Mouse (Mus musculus) CH12.LX (cell line): ENCODE data around the gene Cog1. TPM values are rescaled to one million over a fixed set of nuclear protein-coding genes. Genes with fewer than 3 reads are reported as not detected.

Source experiments
- DNase-seq: peaks from one replicate; pipeline ENCODE4 v3.0.0-alpha.2; 2013; ENCODE audit errors: extremely low read depth
- H3K27ac ChIP-seq: 2 replicates; pipeline ENCODE4 v1.5.1; 2012; ENCODE audit warnings: low read depth, mild to moderate bottlenecking, control low read depth, moderate library complexity; ENCODE audit not compliant: insufficient read depth
- H3K27me3 ChIP-seq: replicated peaks from 2 replicates; pipeline ENCODE3; 2012; ENCODE audit warnings: inconsistent platforms
- H3K36me3 ChIP-seq, 2 experiments: replicated peaks in 1 of 2; 2 replicates each; pipeline versions ENCODE3 to v1.6.1; 2012; ENCODE audit warnings: inconsistent platforms in 1 of 2, low read length in 1 of 2, mild to moderate bottlenecking in 1 of 2, mixed read lengths in 1 of 2, moderate library complexity in 1 of 2; ENCODE audit not compliant: control insufficient read depth in 1 of 2, insufficient read depth in 1 of 2
- H3K4me1 ChIP-seq, 2 experiments: 2 replicates each; pipeline ENCODE4 v1.6.1; 2012; ENCODE audit warnings: inconsistent platforms in 1 of 2, moderate library complexity in 1 of 2; ENCODE audit not compliant: insufficient read depth in 2 of 2, control insufficient read depth in 1 of 2
- H3K4me2 ChIP-seq: 2 replicates; pipeline ENCODE4 v1.6.1; 2012; ENCODE audit warnings: low read depth, mild to moderate bottlenecking, control low read depth; ENCODE audit not compliant: poor library complexity, insufficient read depth, severe bottlenecking
- H3K4me3 ChIP-seq, 3 experiments: fragments of 150-350 bp in 1 of 3; sonication (generic) in 1 of 3; replicated peaks in 1 of 3; 2 replicates each; pipeline versions ENCODE3 to v1.5.1; 2011 to 2012; ENCODE audit warnings: low read depth in 2 of 3, low read length in 2 of 3, mild to moderate bottlenecking in 2 of 3, moderate library complexity in 2 of 3, control low read depth in 1 of 3, improper control_type of control experiment in 1 of 3, inconsistent platforms in 1 of 3, mixed read lengths in 1 of 3; ENCODE audit not compliant: poor library complexity in 1 of 3
- H3K79me2 ChIP-seq: replicated peaks from 2 replicates; pipeline ENCODE4 v1.6.1; 2012; ENCODE audit warnings: mild to moderate bottlenecking, moderate library complexity; ENCODE audit not compliant: control insufficient read depth, poor library complexity, insufficient read depth, severe bottlenecking; ENCODE audit errors: extremely low read depth
- H3K9ac ChIP-seq: 2 replicates; pipeline ENCODE4 v1.6.1; 2012; ENCODE audit warnings: low read depth, mild to moderate bottlenecking, control low read depth, moderate library complexity; ENCODE audit not compliant: insufficient read depth
- H3K9me3 ChIP-seq: replicated peaks from 2 replicates; pipeline ENCODE3; 2012; ENCODE audit warnings: low read length, inconsistent platforms, mixed read lengths
- BHLHE40 ChIP-seq: IDR thresholded peaks from 2 replicates; pipeline ENCODE4 v1.6.1; 2011; ENCODE audit warnings: mild to moderate bottlenecking, low read depth, low read length, improper control_type of control experiment
- CHD1 ChIP-seq: IDR thresholded peaks from 2 replicates; pipeline ENCODE4 v1.6.1; 2012; ENCODE audit warnings: low read depth, low read length, improper control_type of control experiment, inconsistent platforms
- CHD2 ChIP-seq: IDR thresholded peaks from 2 replicates; pipeline ENCODE4 v1.6.1; 2011; ENCODE audit warnings: low read length, improper control_type of control experiment
- CTCF ChIP-seq, 2 experiments: IDR thresholded peaks in 1 of 2; conservative IDR thresholded peaks in 1 of 2; 2 replicates each; pipeline ENCODE4 v1.5.1; 2011 to 2012; ENCODE audit warnings: low read depth in 2 of 2, low read length in 2 of 2, improper control_type of control experiment in 1 of 2, inconsistent platforms in 1 of 2, mild to moderate bottlenecking in 1 of 2, moderate library complexity in 1 of 2
- E2F4 ChIP-seq: IDR thresholded peaks from 2 replicates; pipeline ENCODE4 v1.6.1; 2011; ENCODE audit warnings: low read depth, low read length, improper control_type of control experiment; ENCODE audit not compliant: insufficient replicate concordance
- ELF1 ChIP-seq: IDR thresholded peaks from 2 replicates; pipeline ENCODE4 v1.6.1; 2014; ENCODE audit warnings: low read depth, mild to moderate bottlenecking, inconsistent platforms, low read length, improper control_type of control experiment
- EP300 ChIP-seq: IDR thresholded peaks from 2 replicates; pipeline ENCODE4 v1.6.1; 2011; ENCODE audit warnings: low read length, improper control_type of control experiment
- ETS1 ChIP-seq: conservative IDR thresholded peaks from 2 replicates; pipeline ENCODE4 v1.6.1; 2012; ENCODE audit warnings: low read depth, mild to moderate bottlenecking, inconsistent platforms, low read length, improper control_type of control experiment, moderate library complexity
- GABPA ChIP-seq: IDR thresholded peaks from 2 replicates; pipeline ENCODE4 v1.6.1; 2012; ENCODE audit warnings: low read depth, low read length, improper control_type of control experiment, inconsistent platforms; ENCODE audit not compliant: insufficient replicate concordance
- HCFC1 ChIP-seq: IDR thresholded peaks from 2 replicates; pipeline ENCODE4 v1.6.1; 2012; ENCODE audit warnings: low read depth, mild to moderate bottlenecking, inconsistent platforms, low read length, improper control_type of control experiment
- IRF4 ChIP-seq: IDR thresholded peaks from 2 replicates; pipeline ENCODE4 v1.6.1; 2014; ENCODE audit warnings: low read depth, mild to moderate bottlenecking, inconsistent platforms, low read length, improper control_type of control experiment
- JUN ChIP-seq: IDR thresholded peaks from 2 replicates; pipeline ENCODE4 v1.6.1; 2011; ENCODE audit warnings: low read depth, mild to moderate bottlenecking, low read length, improper control_type of control experiment, moderate library complexity; ENCODE audit not compliant: insufficient read depth
- JUND ChIP-seq: conservative IDR thresholded peaks from 2 replicates; pipeline ENCODE4 v1.6.1; 2011; ENCODE audit warnings: low read depth, low read length, improper control_type of control experiment
- KAT2A ChIP-seq: IDR thresholded peaks from 2 replicates; pipeline ENCODE4 v1.6.1; 2012; ENCODE audit warnings: low read length, improper control_type of control experiment, inconsistent platforms; ENCODE audit not compliant: insufficient replicate concordance
- MAFK ChIP-seq: IDR thresholded peaks from 2 replicates; pipeline ENCODE4 v1.6.1; 2011; ENCODE audit warnings: low read length, improper control_type of control experiment; ENCODE audit not compliant: insufficient replicate concordance
- MAX ChIP-seq: IDR thresholded peaks from 2 replicates; pipeline ENCODE4 v1.6.1; 2011; ENCODE audit warnings: low read length, improper control_type of control experiment
- MAZ ChIP-seq: IDR thresholded peaks from 2 replicates; pipeline ENCODE4 v1.6.1; 2012; ENCODE audit warnings: low read depth, mild to moderate bottlenecking, inconsistent platforms, low read length, improper control_type of control experiment, moderate library complexity
- MEF2A ChIP-seq: IDR thresholded peaks from 2 replicates; pipeline ENCODE4 v1.6.1; 2014; ENCODE audit warnings: low read depth, mild to moderate bottlenecking, inconsistent platforms, low read length, improper control_type of control experiment, borderline replicate concordance
- MXI1 ChIP-seq: IDR thresholded peaks from 2 replicates; pipeline ENCODE4 v1.6.1; 2011; ENCODE audit warnings: mild to moderate bottlenecking, low read depth, low read length, improper control_type of control experiment
- MYC ChIP-seq: IDR thresholded peaks from 2 replicates; pipeline ENCODE4 v1.6.1; 2011; ENCODE audit warnings: low read depth, mild to moderate bottlenecking, improper control_type of control experiment, low read length
- NELFE ChIP-seq: IDR thresholded peaks from 2 replicates; pipeline ENCODE4 v1.6.1; 2011; ENCODE audit warnings: low read depth, low read length, improper control_type of control experiment
- NRF1 ChIP-seq: IDR thresholded peaks from 2 replicates; pipeline ENCODE4 v1.6.1; 2014; ENCODE audit warnings: low read depth, mild to moderate bottlenecking, inconsistent platforms, low read length, improper control_type of control experiment, moderate library complexity
- PAX5 ChIP-seq: IDR thresholded peaks from 2 replicates; pipeline ENCODE4 v1.6.1; 2012; ENCODE audit warnings: low read length, inconsistent platforms, mixed read lengths
- POLR2A ChIP-seq: IDR thresholded peaks from 2 replicates; pipeline ENCODE4 v1.6.1; 2011; ENCODE audit warnings: low read depth, mild to moderate bottlenecking, improper control_type of control experiment, low read length
- POLR2AphosphoS2 ChIP-seq: IDR thresholded peaks from 2 replicates; pipeline ENCODE4 v1.6.1; 2011; ENCODE audit warnings: low read depth, low read length, improper control_type of control experiment
- RAD21 ChIP-seq: IDR thresholded peaks from 2 replicates; pipeline ENCODE4 v1.6.1; 2011; ENCODE audit warnings: low read depth, mild to moderate bottlenecking, low read length, improper control_type of control experiment, moderate library complexity
- RCOR1 ChIP-seq: conservative IDR thresholded peaks from 2 replicates; pipeline ENCODE4 v1.6.1; 2012; ENCODE audit warnings: low read depth, mild to moderate bottlenecking, inconsistent platforms, low read length, improper control_type of control experiment
- SIN3A ChIP-seq: IDR thresholded peaks from 2 replicates; pipeline ENCODE4 v1.6.1; 2012; ENCODE audit warnings: low read length, improper control_type of control experiment, inconsistent platforms
- SMC3 ChIP-seq: IDR thresholded peaks from 2 replicates; pipeline ENCODE4 v1.6.1; 2011; ENCODE audit warnings: low read depth, low read length, improper control_type of control experiment
- TBP ChIP-seq: conservative IDR thresholded peaks from 2 replicates; pipeline ENCODE4 v1.6.1; 2011; ENCODE audit warnings: low read depth, low read length, improper control_type of control experiment
- TCF12 ChIP-seq: IDR thresholded peaks from 2 replicates; pipeline ENCODE4 v1.6.1; 2014; ENCODE audit warnings: low read depth, mild to moderate bottlenecking, inconsistent platforms, low read length, improper control_type of control experiment
- UBTF ChIP-seq: IDR thresholded peaks from 2 replicates; pipeline ENCODE4 v1.6.1; 2012; ENCODE audit warnings: low read depth, mild to moderate bottlenecking, inconsistent platforms, low read length, improper control_type of control experiment, moderate library complexity
- USF1 ChIP-seq: IDR thresholded peaks from 2 replicates; pipeline ENCODE4 v1.6.1; 2014; ENCODE audit warnings: low read depth, mild to moderate bottlenecking, inconsistent platforms, low read length, improper control_type of control experiment
- USF2 ChIP-seq: conservative IDR thresholded peaks from 2 replicates; pipeline ENCODE4 v1.6.1; 2011; ENCODE audit warnings: low read depth, low read length, improper control_type of control experiment
- ZC3H11A ChIP-seq: IDR thresholded peaks from 2 replicates; pipeline ENCODE4 v1.6.1; 2012; ENCODE audit warnings: low read depth, mild to moderate bottlenecking, inconsistent platforms, low read length, improper control_type of control experiment
- ZKSCAN1 ChIP-seq: IDR thresholded peaks from 2 replicates; pipeline ENCODE4 v1.6.1; 2012; ENCODE audit warnings: low read depth, inconsistent platforms, low read length, improper control_type of control experiment, borderline replicate concordance
- ZMIZ1 ChIP-seq: IDR thresholded peaks from 2 replicates; pipeline ENCODE4 v1.6.1; 2012; ENCODE audit warnings: low read depth, mild to moderate bottlenecking, inconsistent platforms, low read length, improper control_type of control experiment
- ZNF384 ChIP-seq: IDR thresholded peaks from 2 replicates; pipeline ENCODE4 v1.6.1; 2012; ENCODE audit warnings: low read depth, low read length, improper control_type of control experiment, inconsistent platforms
- dilution Hi-C: fragments of 300-500 bp; cut with MboI; formaldehyde crosslinking; loops from 2 replicates; pipeline ENCODE4 v1.14.3; 2020; ENCODE audit warnings: low sequenced_read_pairs; ENCODE audit not compliant: extremely low pct_unique_long_range_greater_than_20kb, extremely low pct_ligation_motif_present
- in situ Hi-C: fragments of 300-500 bp; cut with MboI; formaldehyde crosslinking; loops from 3 replicates; pipeline ENCODE4 v1.14.3; 2019; ENCODE audit warnings: low sequenced_read_pairs, low pct_ligation_motif_present, low pct_unique_long_range_greater_than_20kb, mixed read lengths
- polyA plus RNA-seq: library from polyadenylated mRNA; unstranded; fragments of >175 nt; gene quantifications from 2 replicates; pipeline ENCODE4 v1.2.1, GENCODE M21; 2012; ENCODE audit warnings: low read depth; ENCODE audit not compliant: insufficient read length
- total RNA-seq, 2 experiments: library from RNA; depleted of rRNA; stranded (reverse); fragments of 300-350 nt in 1 of 2; fragments of >200 nt in 1 of 2; gene quantifications; 2 replicates each; pipeline ENCODE4 v1.2.3; 2012 to 2014

The Cog1 gene
- total and polyA plus RNA-seq, 3 experiments: 15.8 to 38.6 (median 28.2) TPM

- peak; percentile 96 for DNase-seq
- Histone ChIP-seq H3K4me2 (peak within 1 kb of the TSS; percentile 96), H3K27ac (peak within 1 kb of the TSS; percentile 81), H3K4me3 (peak within 1 kb of the TSS; percentile 84 to 99 (median 99)), H3K4me1 (peaks cover 7 to 51% of the 10 kb centered on the region in 2 experiments), H3K27me3 (no peaks in the 10 kb centered on the region), H3K9ac (peak within 1 kb of the TSS; percentile 95), H3K36me3 (peaks cover 16 to 39% of the 10 kb centered on the region in 2 experiments), H3K9me3 (no peaks in the 10 kb centered on the region), H3K79me2 (peaks cover 75% of the 10 kb centered on the region)
- dilution Hi-C loops (no loop called here), in situ Hi-C loops (no loop called here)
- TF ChIP-seq E2F4 (no peak), MYC (peak; percentile 79; the same call in 1 of the 2 replicates), BHLHE40 (peak; percentile 76), CTCF (conservative IDR thresholded peaks at IDR 0.05 in 1 of 2, IDR thresholded peaks at IDR 0.05 in 1 of 2; ENCODE audit: low read depth in 2 of 2, low read length in 2 of 2) (peak in 1 of 2 experiments; percentile 23; a peak in 1 of 4 replicates), JUND (no peak), NRF1 (peak; percentile 96), ETS1 (no peak), JUN (no peak), GABPA (no peak), MAZ (no peak), POLR2A (peak; percentile 80), CHD2 (no peak), MAFK (no peak), HCFC1 (peak; percentile 87), SMC3 (no peak), NELFE (peak; percentile 67), USF1 (no peak), EP300 (no peak), MAX (peak; percentile 100), SIN3A (no peak; the same call in none of the 2 replicates), POLR2AphosphoS2 (peak; percentile 76; the same call in 1 of the 2 replicates), TCF12 (peak; percentile 76), KAT2A (peak; percentile 81; the same call in 1 of the 2 replicates), ZKSCAN1 (no peak), ZNF384 (no peak), RCOR1 (peak; percentile 12; the same call in 1 of the 2 replicates), UBTF (no peak), ZC3H11A (no peak), IRF4 (peak; percentile 63), ZMIZ1 (no peak; the same call in 1 of the 2 replicates), MEF2A (peak; percentile 52), TBP (peak; percentile 83; the same call in 1 of the 2 replicates), ELF1 (peak; percentile 97), CHD1 (no peak), USF2 (no peak), RAD21 (no peak), MXI1 (peak; percentile 92; the same call in 1 of the 2 replicates), PAX5 (no peak)
These were observed 35.2 kb downstream of the Cog1 start, which contains the start of the genes Fam104a and D11Wsu47e for GRCm38 (mm10) chr11:113683957-113684706. TSS of gene Fam104a (minus strand) at chr11:113684155. TSS of gene D11Wsu47e (plus strand) at chr11:113684412.
